Mouse (Mus musculus): ENCODE results near the gene Zc3h18. TPM values are rescaled to one million over a fixed set of nuclear protein-coding genes. Genes with fewer than 3 reads are reported as not detected.

Zc3h18 gene
- total RNA-seq (2021): 10 to 100 TPM; 18.1 to 21.0 TPM
- long read RNA-seq, experiment 1, partial matches to known transcripts: 5 of 8 reads
- long read RNA-seq, experiment 1, other reads (novel, unspliced or antisense): 3 of 8 reads
- long read RNA-seq, experiment 2, partial matches to known transcripts: 5 of 11 reads
- long read RNA-seq, experiment 2, other reads (novel, unspliced or antisense): 4 of 11 reads

- DNase-seq: peak; percentile 98
Measured at GRCm38 (mm10) chr8:122376365-122377231, at the start of gene Zc3h18. Zc3h18 (plus strand) TSS chr8:122376609.

- no peak for DNase-seq
Measured at GRCm38 (mm10) chr8:122329072-122329471, 47.3 kb upstream of the Zc3h18 start.

GRCm38 (mm10) chr8:122329553-122330239, 46.7 kb upstream of the Zc3h18 start:
- DNase-seq: no peak

- DNase-seq: no peak
Measured at GRCm38 (mm10) chr8:122330446-122331133, 45.8 kb upstream of the Zc3h18 start.

- peak; percentile 66 for DNase-seq
Measured at GRCm38 (mm10) chr8:122331134-122331523, 45.3 kb upstream of the Zc3h18 start.

- peak; percentile 74 for DNase-seq
Measured at GRCm38 (mm10) chr8:122332753-122333506, 43.5 kb upstream of the Zc3h18 start.

- DNase-seq: no peak
Measured at GRCm38 (mm10) chr8:122333531-122333930, 42.9 kb upstream of the Zc3h18 start.

- no peak for DNase-seq
Measured at GRCm38 (mm10) chr8:122334791-122335490, 41.5 kb upstream of the Zc3h18 start.

GRCm38 (mm10) chr8:122335638-122336250, 40.7 kb upstream of the Zc3h18 start:
- no peak for DNase-seq

GRCm38 (mm10) chr8:122336251-122336910, 40.0 kb upstream of the Zc3h18 start:
- DNase-seq: peak; percentile 57

- DNase-seq: no peak
Measured at GRCm38 (mm10) chr8:122338852-122339251, 37.6 kb upstream of the Zc3h18 start.

- no peak for DNase-seq
Measured at GRCm38 (mm10) chr8:122340761-122341160, 35.6 kb upstream of the Zc3h18 start.

- no peak for DNase-seq
Measured at GRCm38 (mm10) chr8:122341790-122342189, 34.6 kb upstream of the Zc3h18 start.

GRCm38 (mm10) chr8:122342362-122342761, 34.0 kb upstream of the Zc3h18 start:
- DNase-seq: no peak

- peak; percentile 31 for DNase-seq
Measured at GRCm38 (mm10) chr8:122342806-122343209, 33.6 kb upstream of the Zc3h18 start.

- DNase-seq: no peak
Measured at GRCm38 (mm10) chr8:122343341-122343740, 33.1 kb upstream of the Zc3h18 start.

GRCm38 (mm10) chr8:122343758-122344157, 32.7 kb upstream of the Zc3h18 start:
- DNase-seq: no peak

GRCm38 (mm10) chr8:122344219-122344618, 32.2 kb upstream of the Zc3h18 start:
- DNase-seq: no peak

GRCm38 (mm10) chr8:122345181-122346095, 31.0 kb upstream of the Zc3h18 start:
- no peak for DNase-seq

Data from gastrocnemius, postnatal 25 days (tissue).